Mouse (Mus musculus): Measurements from ENCODE around the gene Ceacam16. TPM values are rescaled to one million over a fixed set of nuclear protein-coding genes. Genes with fewer than 3 reads are reported as not detected.

Gene Ceacam16
- polyA plus RNA-seq, 2 experiments = 0.11 TPM; not detected in 1

GRCm38 (mm10) chr7:19842885-19843504, 18.1 kb downstream of the Ceacam16 start:
- WGBS = 28% methylated on average over 14 of the region's 19 CpGs
- no peak for DNase-seq (ENCODE audit: low spot score)
- Histone ChIP-seq H3K27ac (replicated peaks; ENCODE audit: low read depth, low read length) (no peak overlapping the region), H3K27me3 (ENCODE audit: control insufficient read depth, insufficient read depth, low read length) (peaks cover 8% of the 10 kb centered on the region), H3K4me2 (replicated peaks; ENCODE audit: low read depth, low read length, severe bottlenecking) (no peak overlapping the region), H3K9me3 (ENCODE audit: control insufficient read depth, low read length) (no peaks in the 10 kb centered on the region), H3K36me3 (ENCODE audit: control insufficient read depth, insufficient read depth, low read length) (no peaks in the 10 kb centered on the region), H3K9ac (ENCODE audit: low read depth, low read length, severe bottlenecking) (no peak overlapping the region), H3K4me3 (replicated peaks; ENCODE audit: low read length) (no peak overlapping the region), H3K4me1 (ENCODE audit: control insufficient read depth, insufficient read depth, low read length) (no peaks in the 10 kb centered on the region)
- TF ChIP-seq POLR2A (IDR thresholded peaks at IDR 0.05; ENCODE audit: borderline replicate concordance, extremely low read depth, insufficient read depth, insufficient read length) = no peak
- no peak for ATAC-seq (ENCODE audit: low FRiP score, low read depth)

GRCm38 (mm10) chr7:19841686-19842413, 19.2 kb downstream of the Ceacam16 start:
- ATAC-seq (ENCODE audit: low FRiP score, low read depth) (no peak), DNase-seq (ENCODE audit: low spot score) (no peak)
- WGBS = 81% methylated on average over 21 of the region's 21 CpGs
- H3K36me3 ChIP-seq (ENCODE audit: control insufficient read depth, insufficient read depth, low read length) = no peaks in the 10 kb centered on the region
- no peaks in the 10 kb centered on the region for H3K4me1 ChIP-seq (ENCODE audit: control insufficient read depth, insufficient read depth, low read length)
- H3K27ac ChIP-seq (replicated peaks; ENCODE audit: low read depth, low read length) = no peak overlapping the region
- no peaks in the 10 kb centered on the region for H3K9me3 ChIP-seq (ENCODE audit: control insufficient read depth, low read length)
- no peak for TF ChIP-seq POLR2A (IDR thresholded peaks at IDR 0.05; ENCODE audit: borderline replicate concordance, extremely low read depth, insufficient read depth, insufficient read length)
- H3K4me2 ChIP-seq (replicated peaks; ENCODE audit: low read depth, low read length, severe bottlenecking) = no peak overlapping the region
- H3K4me3 ChIP-seq (replicated peaks; ENCODE audit: low read length) = no peak overlapping the region
- H3K27me3 ChIP-seq (ENCODE audit: control insufficient read depth, insufficient read depth, low read length) = peaks cover 8% of the 10 kb centered on the region
- no peak overlapping the region for H3K9ac ChIP-seq (ENCODE audit: low read depth, low read length, severe bottlenecking)

GRCm38 (mm10) chr7:19840936-19841335, 20.2 kb downstream of the Ceacam16 start:
- DNase-seq (ENCODE audit: low spot score) = no peak
- no peak overlapping the region for H3K4me2 ChIP-seq (replicated peaks; ENCODE audit: low read depth, low read length, severe bottlenecking)
- no peaks in the 10 kb centered on the region for H3K9me3 ChIP-seq (ENCODE audit: control insufficient read depth, low read length)
- H3K4me1 ChIP-seq (ENCODE audit: control insufficient read depth, insufficient read depth, low read length) = no peaks in the 10 kb centered on the region
- H3K4me3 ChIP-seq (replicated peaks; ENCODE audit: low read length) = no peak overlapping the region
- no peak overlapping the region for H3K9ac ChIP-seq (ENCODE audit: low read depth, low read length, severe bottlenecking)
- no peak for ATAC-seq (ENCODE audit: low FRiP score, low read depth)
- no peaks in the 10 kb centered on the region for H3K36me3 ChIP-seq (ENCODE audit: control insufficient read depth, insufficient read depth, low read length)
- no peak overlapping the region for H3K27ac ChIP-seq (replicated peaks; ENCODE audit: low read depth, low read length)
- H3K27me3 ChIP-seq (ENCODE audit: control insufficient read depth, insufficient read depth, low read length) = peaks cover 8% of the 10 kb centered on the region
- 70% methylated on average over 3 of the region's 3 CpGs for WGBS
- TF ChIP-seq POLR2A (IDR thresholded peaks at IDR 0.05; ENCODE audit: borderline replicate concordance, extremely low read depth, insufficient read depth, insufficient read length) = no peak

GRCm38 (mm10) chr7:19840371-19840770, 20.7 kb downstream of the Ceacam16 start:
- DNase-seq (ENCODE audit: low spot score) (no peak), ATAC-seq (ENCODE audit: low FRiP score, low read depth) (no peak)
- H3K4me2 ChIP-seq (replicated peaks; ENCODE audit: low read depth, low read length, severe bottlenecking) = no peak overlapping the region
- 86% methylated on average over 4 of the region's 4 CpGs for WGBS
- no peak overlapping the region for H3K27ac ChIP-seq (replicated peaks; ENCODE audit: low read depth, low read length)
- TF ChIP-seq POLR2A (IDR thresholded peaks at IDR 0.05; ENCODE audit: borderline replicate concordance, extremely low read depth, insufficient read depth, insufficient read length) = no peak
- no peak overlapping the region for H3K4me3 ChIP-seq (replicated peaks; ENCODE audit: low read length)
- H3K9me3 ChIP-seq (ENCODE audit: control insufficient read depth, low read length) = no peaks in the 10 kb centered on the region
- H3K27me3 ChIP-seq (ENCODE audit: control insufficient read depth, insufficient read depth, low read length) = peaks cover 8% of the 10 kb centered on the region
- no peaks in the 10 kb centered on the region for H3K36me3 ChIP-seq (ENCODE audit: control insufficient read depth, insufficient read depth, low read length)
- no peak overlapping the region for H3K9ac ChIP-seq (ENCODE audit: low read depth, low read length, severe bottlenecking)
- H3K4me1 ChIP-seq (ENCODE audit: control insufficient read depth, insufficient read depth, low read length) = no peaks in the 10 kb centered on the region

GRCm38 (mm10) chr7:19836843-19837242, 24.3 kb downstream of the Ceacam16 start:
- Histone ChIP-seq H3K4me2 (replicated peaks; ENCODE audit: low read depth, low read length, severe bottlenecking) (no peak overlapping the region), H3K36me3 (ENCODE audit: control insufficient read depth, insufficient read depth, low read length) (no peaks in the 10 kb centered on the region), H3K4me3 (replicated peaks; ENCODE audit: low read length) (no peak overlapping the region), H3K9me3 (ENCODE audit: control insufficient read depth, low read length) (no peaks in the 10 kb centered on the region), H3K9ac (ENCODE audit: low read depth, low read length, severe bottlenecking) (no peak overlapping the region), H3K27me3 (ENCODE audit: control insufficient read depth, insufficient read depth, low read length) (no peaks in the 10 kb centered on the region), H3K27ac (replicated peaks; ENCODE audit: low read depth, low read length) (no peak overlapping the region), H3K4me1 (ENCODE audit: control insufficient read depth, insufficient read depth, low read length) (no peaks in the 10 kb centered on the region)
- TF ChIP-seq POLR2A (IDR thresholded peaks at IDR 0.05; ENCODE audit: borderline replicate concordance, extremely low read depth, insufficient read depth, insufficient read length) = no peak
- ATAC-seq (ENCODE audit: low FRiP score, low read depth) = no peak
- 61% methylated on average over 3 of the region's 3 CpGs for WGBS
- DNase-seq (ENCODE audit: low spot score) = no peak
